Mouse (Mus musculus) liver, adult (tissue): Measurements from ENCODE around the gene Bmpr1a.

Experiments
- GATA4 ChIP-seq: IDR thresholded peaks from 2 replicates; pipeline ENCODE4 v1.6.1; 2014; ENCODE audit warnings: mild to moderate bottlenecking, low read length; ENCODE audit not compliant: insufficient replicate concordance

Gene Bmpr1a

GRCm38 (mm10) chr14:34492688-34493087 is 10.5 kb downstream of the Bmpr1a start:
- TF ChIP-seq GATA4: no peak

- TF ChIP-seq GATA4: no peak
Measured at GRCm38 (mm10) chr14:34490965-34491364, 12.2 kb downstream of the Bmpr1a start.

GRCm38 (mm10) chr14:34489928-34490327 is 13.2 kb downstream of the Bmpr1a start:
- no peak for TF ChIP-seq GATA4

GRCm38 (mm10) chr14:34486169-34486568 is 17.0 kb downstream of the Bmpr1a start:
- no peak for TF ChIP-seq GATA4

GRCm38 (mm10) chr14:34483469-34484341 is 19.4 kb downstream of the Bmpr1a start:
- no peak for TF ChIP-seq GATA4

- no peak for TF ChIP-seq GATA4
Measured at GRCm38 (mm10) chr14:34471591-34471990, 31.6 kb downstream of the Bmpr1a start.

- TF ChIP-seq GATA4: no peak
Measured at GRCm38 (mm10) chr14:34466291-34466690, 36.9 kb downstream of the Bmpr1a start.

- TF ChIP-seq GATA4: no peak
Measured at GRCm38 (mm10) chr14:34459386-34459785, 43.8 kb downstream of the Bmpr1a start.

GRCm38 (mm10) chr14:34458880-34459279 is 44.3 kb downstream of the Bmpr1a start:
- no peak for TF ChIP-seq GATA4

- TF ChIP-seq GATA4: no peak
Measured at GRCm38 (mm10) chr14:34454282-34454681, 48.9 kb downstream of the Bmpr1a start.

GRCm38 (mm10) chr14:34453648-34454047 is 49.5 kb downstream of the Bmpr1a start:
- no peak for TF ChIP-seq GATA4

- no peak for TF ChIP-seq GATA4
Measured at GRCm38 (mm10) chr14:34451872-34452271, 51.3 kb downstream of the Bmpr1a start.

GRCm38 (mm10) chr14:34450451-34450850 is 52.7 kb downstream of the Bmpr1a start:
- TF ChIP-seq GATA4: no peak

GRCm38 (mm10) chr14:34449807-34450206 is 53.3 kb downstream of the Bmpr1a start:
- no peak for TF ChIP-seq GATA4

- TF ChIP-seq GATA4: no peak
Measured at GRCm38 (mm10) chr14:34448398-34448797, 54.7 kb downstream of the Bmpr1a start.

GRCm38 (mm10) chr14:34447659-34448058 is 55.5 kb downstream of the Bmpr1a start:
- TF ChIP-seq GATA4: no peak

- TF ChIP-seq GATA4: no peak
Measured at GRCm38 (mm10) chr14:34446624-34447023, 56.5 kb downstream of the Bmpr1a start.
